Mouse (Mus musculus) CH12.LX (cell line): ENCODE data around the gene Nr2e1. TPM values are rescaled to one million over a fixed set of nuclear protein-coding genes. Genes with fewer than 3 reads are reported as not detected.

Source experiments
- DNase-seq: peaks from one replicate; pipeline ENCODE4 v3.0.0-alpha.2; 2013; ENCODE audit errors: extremely low read depth
- H3K27ac ChIP-seq: 2 replicates; pipeline ENCODE4 v1.5.1; 2012; ENCODE audit warnings: low read depth, mild to moderate bottlenecking, control low read depth, moderate library complexity; ENCODE audit not compliant: insufficient read depth
- H3K27me3 ChIP-seq: replicated peaks from 2 replicates; pipeline ENCODE3; 2012; ENCODE audit warnings: inconsistent platforms
- H3K36me3 ChIP-seq, 2 experiments: replicated peaks in 1 of 2; 2 replicates each; pipeline versions ENCODE3 to v1.6.1; 2012; ENCODE audit warnings: inconsistent platforms in 1 of 2, low read length in 1 of 2, mild to moderate bottlenecking in 1 of 2, mixed read lengths in 1 of 2, moderate library complexity in 1 of 2; ENCODE audit not compliant: control insufficient read depth in 1 of 2, insufficient read depth in 1 of 2
- H3K4me1 ChIP-seq, 2 experiments: 2 replicates each; pipeline ENCODE4 v1.6.1; 2012; ENCODE audit warnings: inconsistent platforms in 1 of 2, moderate library complexity in 1 of 2; ENCODE audit not compliant: insufficient read depth in 2 of 2, control insufficient read depth in 1 of 2
- H3K4me2 ChIP-seq: 2 replicates; pipeline ENCODE4 v1.6.1; 2012; ENCODE audit warnings: low read depth, mild to moderate bottlenecking, control low read depth; ENCODE audit not compliant: poor library complexity, insufficient read depth, severe bottlenecking
- H3K4me3 ChIP-seq, 3 experiments: fragments of 150-350 bp in 1 of 3; sonication (generic) in 1 of 3; replicated peaks in 1 of 3; 2 replicates each; pipeline versions ENCODE3 to v1.5.1; 2011 to 2012; ENCODE audit warnings: low read depth in 2 of 3, low read length in 2 of 3, mild to moderate bottlenecking in 2 of 3, moderate library complexity in 2 of 3, control low read depth in 1 of 3, improper control_type of control experiment in 1 of 3, inconsistent platforms in 1 of 3, mixed read lengths in 1 of 3; ENCODE audit not compliant: poor library complexity in 1 of 3
- H3K79me2 ChIP-seq: replicated peaks from 2 replicates; pipeline ENCODE4 v1.6.1; 2012; ENCODE audit warnings: mild to moderate bottlenecking, moderate library complexity; ENCODE audit not compliant: control insufficient read depth, poor library complexity, insufficient read depth, severe bottlenecking; ENCODE audit errors: extremely low read depth
- H3K9ac ChIP-seq: 2 replicates; pipeline ENCODE4 v1.6.1; 2012; ENCODE audit warnings: low read depth, mild to moderate bottlenecking, control low read depth, moderate library complexity; ENCODE audit not compliant: insufficient read depth
- H3K9me3 ChIP-seq: replicated peaks from 2 replicates; pipeline ENCODE3; 2012; ENCODE audit warnings: low read length, inconsistent platforms, mixed read lengths
- BHLHE40 ChIP-seq: IDR thresholded peaks from 2 replicates; pipeline ENCODE4 v1.6.1; 2011; ENCODE audit warnings: mild to moderate bottlenecking, low read depth, low read length, improper control_type of control experiment
- CHD1 ChIP-seq: IDR thresholded peaks from 2 replicates; pipeline ENCODE4 v1.6.1; 2012; ENCODE audit warnings: low read depth, low read length, improper control_type of control experiment, inconsistent platforms
- CTCF ChIP-seq, 2 experiments: IDR thresholded peaks in 1 of 2; conservative IDR thresholded peaks in 1 of 2; 2 replicates each; pipeline ENCODE4 v1.5.1; 2011 to 2012; ENCODE audit warnings: low read depth in 2 of 2, low read length in 2 of 2, improper control_type of control experiment in 1 of 2, inconsistent platforms in 1 of 2, mild to moderate bottlenecking in 1 of 2, moderate library complexity in 1 of 2
- ETS1 ChIP-seq: conservative IDR thresholded peaks from 2 replicates; pipeline ENCODE4 v1.6.1; 2012; ENCODE audit warnings: low read depth, mild to moderate bottlenecking, inconsistent platforms, low read length, improper control_type of control experiment, moderate library complexity
- IRF4 ChIP-seq: IDR thresholded peaks from 2 replicates; pipeline ENCODE4 v1.6.1; 2014; ENCODE audit warnings: low read depth, mild to moderate bottlenecking, inconsistent platforms, low read length, improper control_type of control experiment
- MAZ ChIP-seq: IDR thresholded peaks from 2 replicates; pipeline ENCODE4 v1.6.1; 2012; ENCODE audit warnings: low read depth, mild to moderate bottlenecking, inconsistent platforms, low read length, improper control_type of control experiment, moderate library complexity
- MEF2A ChIP-seq: IDR thresholded peaks from 2 replicates; pipeline ENCODE4 v1.6.1; 2014; ENCODE audit warnings: low read depth, mild to moderate bottlenecking, inconsistent platforms, low read length, improper control_type of control experiment, borderline replicate concordance
- MXI1 ChIP-seq: IDR thresholded peaks from 2 replicates; pipeline ENCODE4 v1.6.1; 2011; ENCODE audit warnings: mild to moderate bottlenecking, low read depth, low read length, improper control_type of control experiment
- RAD21 ChIP-seq: IDR thresholded peaks from 2 replicates; pipeline ENCODE4 v1.6.1; 2011; ENCODE audit warnings: low read depth, mild to moderate bottlenecking, low read length, improper control_type of control experiment, moderate library complexity
- SMC3 ChIP-seq: IDR thresholded peaks from 2 replicates; pipeline ENCODE4 v1.6.1; 2011; ENCODE audit warnings: low read depth, low read length, improper control_type of control experiment
- TBP ChIP-seq: conservative IDR thresholded peaks from 2 replicates; pipeline ENCODE4 v1.6.1; 2011; ENCODE audit warnings: low read depth, low read length, improper control_type of control experiment
- USF1 ChIP-seq: IDR thresholded peaks from 2 replicates; pipeline ENCODE4 v1.6.1; 2014; ENCODE audit warnings: low read depth, mild to moderate bottlenecking, inconsistent platforms, low read length, improper control_type of control experiment
- USF2 ChIP-seq: conservative IDR thresholded peaks from 2 replicates; pipeline ENCODE4 v1.6.1; 2011; ENCODE audit warnings: low read depth, low read length, improper control_type of control experiment
- ZKSCAN1 ChIP-seq: IDR thresholded peaks from 2 replicates; pipeline ENCODE4 v1.6.1; 2012; ENCODE audit warnings: low read depth, inconsistent platforms, low read length, improper control_type of control experiment, borderline replicate concordance
- dilution Hi-C: fragments of 300-500 bp; cut with MboI; formaldehyde crosslinking; loops from 2 replicates; pipeline ENCODE4 v1.14.3; 2020; ENCODE audit warnings: low sequenced_read_pairs; ENCODE audit not compliant: extremely low pct_unique_long_range_greater_than_20kb, extremely low pct_ligation_motif_present
- in situ Hi-C: fragments of 300-500 bp; cut with MboI; formaldehyde crosslinking; loops from 3 replicates; pipeline ENCODE4 v1.14.3; 2019; ENCODE audit warnings: low sequenced_read_pairs, low pct_ligation_motif_present, low pct_unique_long_range_greater_than_20kb, mixed read lengths
- polyA plus RNA-seq: library from polyadenylated mRNA; unstranded; fragments of >175 nt; gene quantifications from 2 replicates; pipeline ENCODE4 v1.2.1, GENCODE M21; 2012; ENCODE audit warnings: low read depth; ENCODE audit not compliant: insufficient read length
- total RNA-seq, 2 experiments: library from RNA; depleted of rRNA; stranded (reverse); fragments of 300-350 nt in 1 of 2; fragments of >200 nt in 1 of 2; gene quantifications; 2 replicates each; pipeline ENCODE4 v1.2.3; 2012 to 2014

The Nr2e1 gene
- total and polyA plus RNA-seq, 3 experiments, result not detected

GRCm38 (mm10) chr10:42601556-42601955 lies 18.1 kb upstream of the Nr2e1 start:
- H3K9ac ChIP-seq, result no peak overlapping the region
- H3K79me2 ChIP-seq, result no peaks in the 10 kb centered on the region
- no peak overlapping the region for H3K27ac ChIP-seq
- DNase-seq, result no peak
- no peak overlapping the region for H3K4me2 ChIP-seq
- no peaks in the 10 kb centered on the region for H3K27me3 ChIP-seq
- H3K4me1 ChIP-seq, result no peaks in the 10 kb centered on the region; a peak in 1 of 4 replicates
- dilution Hi-C loops, result no loop called here
- H3K4me3 ChIP-seq, result no peak overlapping the region
- TF ChIP-seq SMC3 (0 out of 2 replicates have a peak, but pooled peaks have one; percentile 16), BHLHE40 (peak; percentile 57; the same call in 1 of the 2 replicates), USF1 (no peak), RAD21 (peak; percentile 45), CTCF (conservative IDR thresholded peaks at IDR 0.05 in 1 of 2, IDR thresholded peaks at IDR 0.05 in 1 of 2; ENCODE audit: low read depth in 2 of 2, low read length in 2 of 2) (peak; percentile 15 to 60; a peak in 3 of 4 replicates), TBP (no peak), CHD1 (no peak)
- TF ChIP-seq, all 38 proteins: peak for 4
- in situ Hi-C loops, result no loop called here
- Histone ChIP-seq H3K36me3 (no peaks in the 10 kb centered on the region), H3K9me3 (peaks cover 11% of the 10 kb centered on the region)

GRCm38 (mm10) chr10:42598615-42599014 lies 15.2 kb upstream of the Nr2e1 start:
- in situ Hi-C loops, result no loop called here
- H3K4me3 ChIP-seq, result no peak overlapping the region
- dilution Hi-C loops, result no loop called here
- H3K9ac ChIP-seq, result no peak overlapping the region
- peaks cover 5% of the 10 kb centered on the region for H3K27me3 ChIP-seq
- TF ChIP-seq CTCF (conservative IDR thresholded peaks at IDR 0.05 in 1 of 2, IDR thresholded peaks at IDR 0.05 in 1 of 2; ENCODE audit: low read depth in 2 of 2, low read length in 2 of 2), result peak in 1 of 2 experiments; percentile 26; a peak in 2 of 4 replicates
- TF ChIP-seq MAZ, result no peak
- TF ChIP-seq IRF4, result peak; percentile 39; the same call in 1 of the 2 replicates
- TF ChIP-seq, all 38 proteins: peak for 2
- no peaks in the 10 kb centered on the region for H3K9me3 ChIP-seq
- H3K27ac ChIP-seq, result no peak overlapping the region
- no peaks in the 10 kb centered on the region for H3K36me3 ChIP-seq
- no peaks in the 10 kb centered on the region for H3K4me1 ChIP-seq
- DNase-seq, result no peak
- no peak overlapping the region for H3K4me2 ChIP-seq
- no peaks in the 10 kb centered on the region for H3K79me2 ChIP-seq

GRCm38 (mm10) chr10:42593201-42593600 lies 9.8 kb upstream of the Nr2e1 start:
- dilution Hi-C loops (no loop called here), in situ Hi-C loops (no loop called here)
- Histone ChIP-seq H3K4me1 (peaks cover 6 to 12% of the 10 kb centered on the region in 2 experiments), H3K9me3 (no peaks in the 10 kb centered on the region), H3K27me3 (peaks cover 37% of the 10 kb centered on the region), H3K4me3 (no peak overlapping the region), H3K36me3 (no peaks in the 10 kb centered on the region), H3K27ac (no peak overlapping the region), H3K79me2 (no peaks in the 10 kb centered on the region), H3K9ac (no peak overlapping the region), H3K4me2 (no peak overlapping the region)
- DNase-seq, result no peak
- TF ChIP-seq MEF2A, result no peak
- TF ChIP-seq CHD1, result no peak
- no peak for TF ChIP-seq MXI1
- no peak for TF ChIP-seq ETS1
- no peak for TF ChIP-seq USF2
- no peak for TF ChIP-seq ZKSCAN1
